Mouse (Mus musculus): ENCODE measurements at regions not wholly inside any gene's neighbourhood (a gene's known extent, or its start where the extent isn't known, plus 50 kb on each side); places are given as distances from the start of the nearest gene placed in this dataset.

- no peak for DNase-seq (ENCODE audit: low spot score)
Measured at GRCm38 (mm10) chr13:85430821-85431220, 141.9 kb upstream of the Rasa1 start.

GRCm38 (mm10) chr13:85430040-85430439 lies 141.1 kb upstream of the Rasa1 start:
- no peak for DNase-seq (ENCODE audit: low spot score)

- DNase-seq (ENCODE audit: low spot score) = no peak
Measured at GRCm38 (mm10) chr13:85418671-85419070, 129.7 kb upstream of the Rasa1 start.

GRCm38 (mm10) chr13:85414951-85415350 lies 126.0 kb upstream of the Rasa1 start:
- DNase-seq (ENCODE audit: low spot score) = no peak

- DNase-seq (ENCODE audit: low spot score) = no peak
Measured at GRCm38 (mm10) chr13:85411327-85411726, 122.4 kb upstream of the Rasa1 start.

GRCm38 (mm10) chr13:85398834-85399233 lies 109.9 kb upstream of the Rasa1 start:
- no peak for DNase-seq (ENCODE audit: low spot score)

- no peak for DNase-seq (ENCODE audit: low spot score)
Measured at GRCm38 (mm10) chr13:85376338-85376998, 87.5 kb upstream of the Rasa1 start.

GRCm38 (mm10) chr13:85359621-85360020 lies 70.7 kb upstream of the Rasa1 start:
- DNase-seq (ENCODE audit: low spot score) = no peak

- no peak for DNase-seq (ENCODE audit: low spot score)
Measured at GRCm38 (mm10) chr13:85359143-85359542, 70.2 kb upstream of the Rasa1 start.

- DNase-seq (ENCODE audit: low spot score) = no peak
Measured at GRCm38 (mm10) chr13:85352061-85352460, 63.1 kb upstream of the Rasa1 start.

Data from retina, embryonic 14.5 days (tissue).